Mouse (Mus musculus) brain, adult 2 months (tissue): Measurements from ENCODE around the gene B4galt2.
A peak's percentile ranks its signal among the peaks of the same experiment; 100 is the strongest.

ENCODE experiments used
- DNase-seq: peaks from one replicate; pipeline ENCODE4 v3.0.0; 2011; ENCODE audit warnings: low read depth, low spot score

B4galt2 gene

GRCm38 (mm10) chr4:117870437-117870836 is 12.8 kb downstream of the B4galt2 start:
- DNase-seq = no peak

- no peak for DNase-seq
Observed at GRCm38 (mm10) chr4:117869317-117869716, 14.0 kb downstream of the B4galt2 start.

- peak; percentile 59 for DNase-seq
Observed at GRCm38 (mm10) chr4:117867823-117868222, 15.5 kb downstream of the B4galt2 start.

GRCm38 (mm10) chr4:117867000-117867399 is 16.3 kb downstream of the B4galt2 start:
- no peak for DNase-seq

GRCm38 (mm10) chr4:117866083-117866482 is 17.2 kb downstream of the B4galt2 start:
- DNase-seq = peak; percentile 66

GRCm38 (mm10) chr4:117862823-117863222 is 20.5 kb downstream of the B4galt2 start:
- DNase-seq = peak; percentile 85

- peak; percentile 47 for DNase-seq
Observed at GRCm38 (mm10) chr4:117860570-117860969, 22.7 kb downstream of the B4galt2 start.

GRCm38 (mm10) chr4:117858794-117859193 is 24.5 kb downstream of the B4galt2 start:
- peak; percentile 76 for DNase-seq

GRCm38 (mm10) chr4:117855146-117855545 is 28.1 kb downstream of the B4galt2 start:
- DNase-seq = peak; percentile 74

- peak; percentile 32 for DNase-seq
Observed at GRCm38 (mm10) chr4:117852152-117852868, 31.0 kb downstream of the B4galt2 start.

GRCm38 (mm10) chr4:117850871-117851270 is 32.4 kb downstream of the B4galt2 start:
- peak; percentile 27 for DNase-seq

GRCm38 (mm10) chr4:117850176-117850575 is 33.1 kb downstream of the B4galt2 start:
- DNase-seq = peak; percentile 48

GRCm38 (mm10) chr4:117849506-117849905 is 33.8 kb downstream of the B4galt2 start:
- peak; percentile 28 for DNase-seq

- DNase-seq = peak; percentile 64
Observed at GRCm38 (mm10) chr4:117849063-117849462, 34.2 kb downstream of the B4galt2 start.

- no peak for DNase-seq
Observed at GRCm38 (mm10) chr4:117847011-117847410, 36.3 kb downstream of the B4galt2 start.

GRCm38 (mm10) chr4:117846261-117846660 is 37.0 kb downstream of the B4galt2 start:
- no peak for DNase-seq

GRCm38 (mm10) chr4:117845316-117845715 is 38.0 kb downstream of the B4galt2 start:
- DNase-seq = no peak

- no peak for DNase-seq
Observed at GRCm38 (mm10) chr4:117844467-117844866, 38.8 kb downstream of the B4galt2 start.

- DNase-seq = no peak
Observed at GRCm38 (mm10) chr4:117843101-117843500, 40.2 kb downstream of the B4galt2 start.

- DNase-seq = no peak
Observed at GRCm38 (mm10) chr4:117841566-117841965, 41.7 kb downstream of the B4galt2 start.

GRCm38 (mm10) chr4:117840821-117841220 is 42.5 kb downstream of the B4galt2 start:
- no peak for DNase-seq

GRCm38 (mm10) chr4:117839366-117839765 is 43.9 kb downstream of the B4galt2 start:
- DNase-seq = no peak

GRCm38 (mm10) chr4:117837271-117837670 is 46.0 kb downstream of the B4galt2 start:
- no peak for DNase-seq
